Mouse (Mus musculus) CD4-positive naive resting alpha-beta T cell, adult 57 days (primary cell): ENCODE results near the gene Igf2bp1. TPM values are rescaled to one million over a fixed set of nuclear protein-coding genes. Genes with fewer than 3 reads are reported as not detected.

ENCODE experiments used
- total RNA-seq: library from RNA; stranded (reverse); gene quantifications from one replicate; pipeline ENCODE4 v1.2.4, GENCODE M21; 2023

The Igf2bp1 gene
- not detected for total RNA-seq

GRCm38 (mm10) chr11:96005403-96006271 is at the start of gene Igf2bp1:
Igf2bp1 (minus strand) TSS chr11:96005940.

GRCm38 (mm10) chr11:96034596-96035052 is 28.9 kb upstream of the Igf2bp1 start, which contains the start of gene Snf8:
Snf8 (plus strand) TSS chr11:96034885.

GRCm38 (mm10) chr11:95914571-95914991 is 91.2 kb downstream of the Igf2bp1 start, which contains the start of gene B4galnt2:
B4galnt2 (minus strand) TSS chr11:95914891.

Other genes starting within 250 kb of the Igf2bp1 start
- 1.2 TPM for gene Phospho1, start 181.4 kb downstream of the Igf2bp1 start, total RNA-seq
- 22.9 TPM for gene Gngt2, start 168.7 kb downstream of the Igf2bp1 start, total RNA-seq
- gene Abi3, start 163.5 kb downstream of the Igf2bp1 start, total RNA-seq: 41.3 TPM
- not detected for gene B4galnt2, start 91.0 kb downstream of the Igf2bp1 start, total RNA-seq
- gene Gip, start 18.6 kb upstream of the Igf2bp1 start, total RNA-seq: not detected
- 46.4 TPM for gene Snf8, start 28.9 kb upstream of the Igf2bp1 start, total RNA-seq
- gene Ube2z, start 59.4 kb upstream of the Igf2bp1 start, total RNA-seq: 43.2 TPM
- 110 TPM for gene Atp5g1, start 69.7 kb upstream of the Igf2bp1 start, total RNA-seq
- gene Calcoco2, start 106.0 kb upstream of the Igf2bp1 start, total RNA-seq: not detected
- not detected for gene Ttll6, start 127.8 kb upstream of the Igf2bp1 start, total RNA-seq
- not detected for gene Hoxb13, start 188.4 kb upstream of the Igf2bp1 start, total RNA-seq